Mouse (Mus musculus) liver, embryonic 14.5 days (tissue): ENCODE results near the gene Olfr669.
"Not testable (repeated sequence)": the region's sequence is repeated elsewhere in the genome, so short reads cannot be mapped to it uniquely, and the experiment has no call there.

ENCODE experiments used
- CTCF ChIP-seq: IDR thresholded peaks from 2 replicates; pipeline ENCODE4 v1.5.1; 2016; ENCODE audit warnings: antibody characterized with exemption, low read depth, control low read depth
- EP300 ChIP-seq: IDR thresholded peaks from 2 replicates; pipeline ENCODE4 v1.6.1; 2016; ENCODE audit warnings: antibody characterized with exemption, low read depth

GRCm38 (mm10) chr7:104972507-104972906 lies 38.5 kb downstream of the Olfr669 start:
- TF ChIP-seq CTCF, EP300: not testable (repeated sequence)
